Mouse (Mus musculus): ENCODE measurements around the gene Sept5. TPM values are rescaled to one million over a fixed set of nuclear protein-coding genes. Genes with fewer than 3 reads are reported as not detected.

Gene Sept5
- polyA plus RNA-seq, 1 experiment from 2014 or later, result 22.9 TPM

GRCm38 (mm10) chr16:18630291-18630690 lies 537 bp upstream of the Sept5 start:
- no peaks in the 10 kb centered on the region for H3K9me3 ChIP-seq

GRCm38 (mm10) chr16:18628948-18629340 lies 810 bp downstream of the Sept5 start:
- H3K4me2 ChIP-seq, result peak overlapping the region; percentile 91
- no peaks in the 10 kb centered on the region for H3K9me3 ChIP-seq
- no peaks in the 10 kb centered on the region for H3K36me3 ChIP-seq
- H3K27ac ChIP-seq, result no peak overlapping the region
- peaks cover 25% of the 10 kb centered on the region for H3K27me3 ChIP-seq (replicated peaks)
- no peak for ATAC-seq (ENCODE audit: insufficient read depth, low FRiP score, low read depth)
- H3K9ac ChIP-seq, result peak overlapping the region; percentile 73
- peaks cover 28% of the 10 kb centered on the region for H3K4me1 ChIP-seq
- WGBS, result 36% methylated on average over 2 of the region's 2 CpGs
- H3K4me3 ChIP-seq (replicated peaks), result peak overlapping the region; percentile 73

More at GRCm38 (mm10) chr16:18630291-18630690, 537 bp upstream of the Sept5 start:
- Histone ChIP-seq H3K9ac (peak overlapping the region; percentile 29; the same call in 1 of the 2 replicates), H3K4me3 (replicated peaks) (peak overlapping the region; percentile 73), H3K4me1 (peaks cover 28% of the 10 kb centered on the region), H3K4me2 (peak overlapping the region; percentile 91), H3K27ac (no peak overlapping the region), H3K27me3 (replicated peaks) (peaks cover 11% of the 10 kb centered on the region), H3K36me3 (no peaks in the 10 kb centered on the region)
- WGBS, result 55% methylated on average over 5 of the region's 5 CpGs
- no peak for ATAC-seq (ENCODE audit: insufficient read depth, low FRiP score, low read depth)

GRCm38 (mm10) chr16:18628206-18628947 lies 1.4 kb downstream of the Sept5 start:
- ATAC-seq (ENCODE audit: insufficient read depth, low FRiP score, low read depth), result no peak
- Histone ChIP-seq H3K4me2 (peak overlapping the region; percentile 91), H3K27me3 (replicated peaks) (peaks cover 31% of the 10 kb centered on the region), H3K9me3 (no peaks in the 10 kb centered on the region), H3K4me3 (replicated peaks) (peak overlapping the region; percentile 73), H3K9ac (no peak overlapping the region), H3K4me1 (peaks cover 28% of the 10 kb centered on the region), H3K27ac (no peak overlapping the region), H3K36me3 (no peaks in the 10 kb centered on the region)
- 68% methylated on average over 7 of the region's 7 CpGs for WGBS

- no peak for ATAC-seq (ENCODE audit: insufficient read depth, low FRiP score, low read depth)
- H3K4me3 ChIP-seq (replicated peaks), result peak overlapping the region; percentile 53; the same call in 1 of the 2 replicates
- no peak overlapping the region for H3K27ac ChIP-seq
- peaks cover 28% of the 10 kb centered on the region for H3K4me1 ChIP-seq
- no peak overlapping the region for H3K9ac ChIP-seq
- H3K36me3 ChIP-seq, result no peaks in the 10 kb centered on the region
- no peak overlapping the region for H3K4me2 ChIP-seq
- H3K9me3 ChIP-seq, result no peaks in the 10 kb centered on the region
- peaks cover 43% of the 10 kb centered on the region for H3K27me3 ChIP-seq (replicated peaks)
- WGBS, result 61% methylated on average over 3 of the region's 3 CpGs
Measured at GRCm38 (mm10) chr16:18627163-18627562, 2.6 kb downstream of the Sept5 start.

- no peak within 1 kb of the TSS for H3K27ac ChIP-seq
- no peaks in the 10 kb centered on the region for H3K9me3 ChIP-seq
- WGBS, result under 1% methylated on average over 65 of the region's 65 CpGs
- peaks cover 35% of the 10 kb centered on the region for H3K4me1 ChIP-seq
- peak within 1 kb of the TSS; percentile 92 for H3K4me2 ChIP-seq
- H3K4me3 ChIP-seq (replicated peaks), result peak within 1 kb of the TSS; percentile 53
- peak within 1 kb of the TSS; percentile 29 for H3K9ac ChIP-seq
- H3K27me3 ChIP-seq (replicated peaks), result peaks cover 50% of the 10 kb centered on the region
- peak; percentile 47; the same call in 1 of the 2 replicates for ATAC-seq (ENCODE audit: insufficient read depth, low FRiP score, low read depth)
- no peaks in the 10 kb centered on the region for H3K36me3 ChIP-seq
Measured at GRCm38 (mm10) chr16:18626376-18626878, 3.3 kb downstream of the Sept5 start, which contains the start of gene Gm49601. Gm49601 (minus strand) TSS chr16:18626427.

GRCm38 (mm10) chr16:18625791-18626311 lies 3.9 kb downstream of the Sept5 start:
- no peak for ATAC-seq (ENCODE audit: insufficient read depth, low FRiP score, low read depth)
- Histone ChIP-seq H3K4me2 (peak overlapping the region; percentile 92), H3K4me3 (replicated peaks) (peak overlapping the region; percentile 53), H3K9me3 (no peaks in the 10 kb centered on the region), H3K4me1 (peaks cover 40% of the 10 kb centered on the region), H3K27me3 (replicated peaks) (peaks cover 56% of the 10 kb centered on the region), H3K9ac (0 out of 2 replicates have a peak overlapping the region, but pooled peaks have one; percentile 29), H3K27ac (no peak overlapping the region), H3K36me3 (no peaks in the 10 kb centered on the region)
- WGBS, result 23% methylated on average over 26 of the region's 26 CpGs

GRCm38 (mm10) chr16:18625097-18625496 lies 4.7 kb downstream of the Sept5 start:
- no peaks in the 10 kb centered on the region for H3K36me3 ChIP-seq
- no peaks in the 10 kb centered on the region for H3K9me3 ChIP-seq
- H3K9ac ChIP-seq, result no peak overlapping the region
- peaks cover 46% of the 10 kb centered on the region for H3K4me1 ChIP-seq
- 64% methylated on average over 14 of the region's 14 CpGs for WGBS
- no peak for ATAC-seq (ENCODE audit: insufficient read depth, low FRiP score, low read depth)
- no peak overlapping the region for H3K4me3 ChIP-seq (replicated peaks)
- H3K27ac ChIP-seq, result no peak overlapping the region
- H3K4me2 ChIP-seq, result no peak overlapping the region
- peaks cover 63% of the 10 kb centered on the region for H3K27me3 ChIP-seq (replicated peaks)

GRCm38 (mm10) chr16:18624641-18625040 lies 5.1 kb downstream of the Sept5 start:
- no peaks in the 10 kb centered on the region for H3K36me3 ChIP-seq
- 63% methylated on average over 15 of the region's 15 CpGs for WGBS
- peaks cover 46% of the 10 kb centered on the region for H3K4me1 ChIP-seq
- H3K27me3 ChIP-seq (replicated peaks), result peaks cover 68% of the 10 kb centered on the region
- no peaks in the 10 kb centered on the region for H3K9me3 ChIP-seq
- no peak overlapping the region for H3K4me3 ChIP-seq (replicated peaks)
- no peak overlapping the region for H3K4me2 ChIP-seq
- ATAC-seq (ENCODE audit: insufficient read depth, low FRiP score, low read depth), result no peak
- no peak overlapping the region for H3K9ac ChIP-seq
- no peak overlapping the region for H3K27ac ChIP-seq

GRCm38 (mm10) chr16:18623751-18624540 lies 5.8 kb downstream of the Sept5 start:
- Histone ChIP-seq H3K36me3 (no peaks in the 10 kb centered on the region), H3K9me3 (no peaks in the 10 kb centered on the region), H3K4me1 (peaks cover 41% of the 10 kb centered on the region), H3K4me2 (no peak overlapping the region), H3K4me3 (replicated peaks) (no peak overlapping the region), H3K27me3 (replicated peaks) (peaks cover 75% of the 10 kb centered on the region), H3K27ac (no peak overlapping the region), H3K9ac (no peak overlapping the region)
- 69% methylated on average over 15 of the region's 15 CpGs for WGBS
- no peak for ATAC-seq (ENCODE audit: insufficient read depth, low FRiP score, low read depth)

- no peak overlapping the region for H3K9ac ChIP-seq
- 62% methylated on average over 29 of the region's 29 CpGs for WGBS
- peaks cover 34% of the 10 kb centered on the region for H3K4me1 ChIP-seq
Measured at GRCm38 (mm10) chr16:18622916-18623750, 6.6 kb downstream of the Sept5 start.

GRCm38 (mm10) chr16:18622019-18622418 lies 7.7 kb downstream of the Sept5 start, which contains the start of gene Gp1bb:
Gp1bb (minus strand) TSS chr16:18622403.
- H3K36me3 ChIP-seq, result no peaks in the 10 kb centered on the region
- no peaks in the 10 kb centered on the region for H3K9me3 ChIP-seq
- H3K9ac ChIP-seq, result no peak within 1 kb of the TSS
- peak within 1 kb of the TSS; percentile 97 for H3K4me2 ChIP-seq
- H3K4me1 ChIP-seq, result peaks cover 35% of the 10 kb centered on the region
- H3K4me3 ChIP-seq (replicated peaks), result peak within 1 kb of the TSS; percentile 47
- H3K27me3 ChIP-seq (replicated peaks), result peaks cover 84% of the 10 kb centered on the region
- H3K27ac ChIP-seq, result no peak within 1 kb of the TSS
- WGBS, result 31% methylated on average over 17 of the region's 17 CpGs
- ATAC-seq (ENCODE audit: insufficient read depth, low FRiP score, low read depth), result no peak

More at GRCm38 (mm10) chr16:18622916-18623750, 6.6 kb downstream of the Sept5 start:
- Histone ChIP-seq H3K4me3 (replicated peaks) (no peak overlapping the region), H3K27ac (no peak overlapping the region), H3K36me3 (no peaks in the 10 kb centered on the region), H3K4me2 (no peak overlapping the region), H3K9me3 (no peaks in the 10 kb centered on the region), H3K27me3 (replicated peaks) (peaks cover 83% of the 10 kb centered on the region)
- no peak for ATAC-seq (ENCODE audit: insufficient read depth, low FRiP score, low read depth)

Measured in stomach, embryonic 15.5 days (tissue).